Comparison of ENCODE assay signal across 8 mouse cellular contexts in the genomic region with DNA sequence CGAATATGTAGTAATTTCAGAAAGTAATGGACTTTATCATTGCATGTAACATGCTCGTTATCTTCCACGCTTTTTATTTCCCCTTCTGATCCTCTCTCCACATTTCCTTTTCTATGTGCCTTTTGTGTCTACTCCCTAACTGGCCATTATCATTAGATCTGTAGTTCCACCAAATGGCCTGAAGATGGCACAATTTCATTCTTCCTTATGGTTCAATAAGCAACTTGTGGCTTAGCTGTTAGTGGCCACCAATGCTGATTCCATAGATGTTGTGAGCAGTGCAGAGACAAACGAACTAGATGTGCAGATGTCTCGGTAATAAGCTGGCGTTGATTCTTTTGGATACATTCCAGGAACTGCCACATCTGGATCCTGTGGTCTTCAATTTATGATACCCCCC.
DNase-seq lines count a peak whose midpoint lies in the region; ATAC-seq lines count a peak whose summit lies in the region.

No protein-coding gene starts in this region.

- H3K4me2 ChIP-seq in heart, embryonic 11.5 days = no peak overlapping the region

- peak; percentile 27 for DNase-seq in heart, postnatal 4 days
- DNase-seq in testis, postnatal 14 days (ENCODE audit: low spot score) = peak; percentile 12
- DNase-seq in testis, postnatal 10 days (ENCODE audit: low spot score) = no peak
- DNase-seq in adrenal gland, adult 8-10 months = no peak
- DNase-seq in frontal cortex, postnatal 10 days (ENCODE audit: low spot score in 2 of 2) = no peak

- ATAC-seq in heart, embryonic 11.5 days (replicated peaks; ENCODE audit: insufficient number of reproducible peaks, low FRiP score, low TSS enrichment) = no peak
- ATAC-seq in common myeloid progenitor, adult 5-6 weeks (replicated peaks; ENCODE audit: low read depth, poor library complexity, severe bottlenecking) = peak; percentile 65; the same call in 1 of the 2 replicates
- peak; percentile 72 for ATAC-seq in megakaryocyte progenitor cell, adult 5-6 weeks (replicated peaks; ENCODE audit: poor library complexity)

- no peak overlapping the region for H3K9ac ChIP-seq in heart, embryonic 11.5 days (ENCODE audit: low read depth, low read length)

- no peaks in the 10 kb centered on the region for H3K36me3 ChIP-seq in heart, embryonic 11.5 days (ENCODE audit: control insufficient read depth, insufficient read depth, low read length)

- H3K27me3 ChIP-seq in heart, embryonic 11.5 days (ENCODE audit: control insufficient read depth, insufficient read depth, low read length) = no peaks in the 10 kb centered on the region

- H3K4me1 ChIP-seq in heart, embryonic 11.5 days (ENCODE audit: control insufficient read depth, insufficient read depth, low read length) = no peaks in the 10 kb centered on the region

- H3K4me3 ChIP-seq in heart, embryonic 11.5 days (ENCODE audit: low read depth, low read length) = no peak overlapping the region

- WGBS in heart, embryonic 11.5 days (ENCODE audit: insufficient replicate concordance) = 65% methylated on average over 6 of the region's 6 CpGs

- no peaks in the 10 kb centered on the region for H3K9me3 ChIP-seq in heart, embryonic 11.5 days (replicated peaks; ENCODE audit: control insufficient read depth, low read length)

- H3K27ac ChIP-seq in heart, embryonic 11.5 days (ENCODE audit: low read depth, low read length) = no peak overlapping the region

Comparison
In these comparisons a context has a peak if more than half of its experiments do, and no peak if none do; other contexts are left out.
1. DNase-seq: peak in heart, postnatal 4 days (single experiment) and testis, postnatal 14 days (single experiment); none in testis, postnatal 10 days (single experiment), adrenal gland, adult 8-10 months (single experiment) and frontal cortex, postnatal 10 days (0 of 2).